Mouse (Mus musculus) cerebellum, adult 2 months (tissue): ENCODE measurements at regions not wholly inside any gene's neighbourhood (a gene's known extent, or its start where the extent isn't known, plus 50 kb on each side); places are given as distances from the start of the nearest gene placed in this dataset.
A peak's percentile ranks its signal among the peaks of the same experiment; 100 is the strongest.

Experiments
- DNase-seq, 2 experiments: peaks; one replicate each; pipeline ENCODE4 v3.0.0; 2021
- H3K27ac ChIP-seq: fragments of 200-500 bp; 2 replicates; pipeline ENCODE4 v1.5.1; 2012; ENCODE audit warnings: low read length, control low read depth, inconsistent platforms; ENCODE audit not compliant: insufficient read depth
- H3K27me3 ChIP-seq: fragments of 200-500 bp; 2 replicates; pipeline ENCODE4 v1.6.1; 2012; ENCODE audit warnings: inconsistent platforms, mild to moderate bottlenecking, low read length, moderate library complexity; ENCODE audit not compliant: control insufficient read depth, insufficient read depth
- H3K4me1 ChIP-seq: fragments of 200-500 bp; 2 replicates; pipeline ENCODE4 v1.6.1; 2011; ENCODE audit warnings: low read length; ENCODE audit not compliant: control insufficient read depth, insufficient read depth
- H3K4me3 ChIP-seq: fragments of 200-500 bp; replicated peaks from 2 replicates; pipeline ENCODE3; 2011; ENCODE audit warnings: mild to moderate bottlenecking, low read depth, low read length, control low read depth; ENCODE audit not compliant: insufficient read depth
- CTCF ChIP-seq: fragments of 200-500 bp; IDR thresholded peaks from 2 replicates; pipeline ENCODE4 v1.5.1; 2011; ENCODE audit warnings: low read depth, mild to moderate bottlenecking, control low read depth, low read length, moderate library complexity, borderline replicate concordance; ENCODE audit not compliant: insufficient read depth
- POLR2A ChIP-seq: fragments of 200-500 bp; IDR thresholded peaks from 2 replicates; pipeline ENCODE4 v1.6.1; 2011; ENCODE audit warnings: low read length, control low read depth, borderline replicate concordance; ENCODE audit not compliant: insufficient read depth
- WGBS: fragments of 180-500 bp; shearing (Covaris S2); methylation state at CpG from one replicate; pipeline ENCODE4 v1.1.7; 2018; 5-methylcytosine and 5-hydroxymethylcytosine counted together

DNA sequence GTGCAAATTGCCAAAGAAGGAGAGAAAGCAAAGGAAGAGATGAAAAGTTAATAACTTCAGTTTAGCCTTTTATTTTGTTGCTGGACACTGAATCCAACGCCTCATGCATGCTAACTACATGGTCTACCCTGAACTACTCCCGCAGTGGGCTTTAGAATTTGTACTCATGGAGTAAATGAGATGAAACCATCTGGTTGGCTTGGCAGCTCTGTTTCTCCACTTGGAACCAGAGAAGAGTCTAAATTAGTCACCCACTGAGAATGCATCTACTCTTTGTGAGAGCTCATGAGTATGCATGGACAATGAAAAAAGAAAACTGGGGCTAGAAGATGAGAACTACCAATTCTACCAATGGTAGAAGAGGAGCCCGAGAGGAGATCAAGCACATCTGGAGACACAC, 355.1 kb upstream of the 4930412O13Rik start:
- DNase-seq = peak in 1 of 2 experiments; percentile 19
- Histone ChIP-seq H3K4me1 (no peaks in the 10 kb centered on the region), H3K27ac (no peak overlapping the region), H3K27me3 (no peaks in the 10 kb centered on the region; the same call in 1 of the 2 replicates), H3K4me3 (no peak overlapping the region)
- TF ChIP-seq POLR2A (no peak), CTCF (no peak)
- 26% methylated on average over 3 of the region's 3 CpGs for WGBS

DNA sequence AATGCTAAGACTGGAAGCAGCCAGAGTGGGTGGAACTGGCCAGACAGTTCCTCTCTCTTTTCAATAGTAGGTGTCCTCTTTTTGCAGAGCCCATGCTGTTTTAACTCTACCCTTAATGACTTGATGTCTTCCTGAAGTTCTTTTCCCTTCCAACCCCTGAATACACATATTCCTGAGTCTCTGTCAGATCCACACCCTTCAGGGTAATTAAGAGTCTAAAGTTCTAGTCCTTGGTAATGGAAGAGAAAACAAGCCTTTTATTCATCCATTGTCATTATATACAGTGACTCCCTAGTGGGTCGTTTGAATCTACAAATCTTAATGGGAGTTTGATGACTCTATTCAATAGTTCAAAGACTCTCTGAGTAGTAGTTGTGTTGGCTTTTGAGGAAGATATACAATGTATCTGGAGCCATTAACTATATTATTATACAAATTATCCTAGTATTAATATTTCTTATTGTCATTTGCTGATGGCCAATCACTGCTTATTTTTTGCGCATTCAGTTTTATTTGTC, 345.9 kb upstream of the 4930412O13Rik start:
- TF ChIP-seq POLR2A = no peak
- TF ChIP-seq CTCF = no peak
- no peak overlapping the region for H3K27ac ChIP-seq
- DNase-seq = no peak
- H3K4me1 ChIP-seq = no peaks in the 10 kb centered on the region
- H3K27me3 ChIP-seq = no peaks in the 10 kb centered on the region
- no peak overlapping the region for H3K4me3 ChIP-seq
- 82% methylated on average over 2 of the region's 2 CpGs for WGBS

- TF ChIP-seq CTCF (no peak), POLR2A (no peak)
- H3K4me1 ChIP-seq = no peaks in the 10 kb centered on the region
- DNase-seq = no peak
- no peak overlapping the region for H3K27ac ChIP-seq
- H3K27me3 ChIP-seq = no peaks in the 10 kb centered on the region
- H3K4me3 ChIP-seq = no peak overlapping the region
- WGBS = 78% methylated on average over 10 of the region's 10 CpGs
Measured at GRCm38 (mm10) chr2:9547771-9548590, 333.1 kb upstream of the 4930412O13Rik start.

- Histone ChIP-seq H3K4me1 (no peaks in the 10 kb centered on the region), H3K27me3 (no peaks in the 10 kb centered on the region), H3K4me3 (no peak overlapping the region), H3K27ac (no peak overlapping the region)
- no peak for DNase-seq
- TF ChIP-seq CTCF = no peak
- TF ChIP-seq POLR2A = no peak
Measured at GRCm38 (mm10) chr2:9553313-9553712, 327.7 kb upstream of the 4930412O13Rik start.

GRCm38 (mm10) chr2:9564487-9565043, 316.5 kb upstream of the 4930412O13Rik start:
- H3K27me3 ChIP-seq = no peaks in the 10 kb centered on the region; the same call in 1 of the 2 replicates
- no peaks in the 10 kb centered on the region for H3K4me1 ChIP-seq
- no peak overlapping the region for H3K4me3 ChIP-seq
- no peak for DNase-seq
- WGBS = 87% methylated on average over 6 of the region's 6 CpGs
- H3K27ac ChIP-seq = no peak overlapping the region
- no peak for TF ChIP-seq POLR2A
- no peak for TF ChIP-seq CTCF

- TF ChIP-seq POLR2A (no peak), CTCF (no peak)
- H3K4me1 ChIP-seq = no peaks in the 10 kb centered on the region
- no peak overlapping the region for H3K27ac ChIP-seq
- DNase-seq = no peak
- H3K4me3 ChIP-seq = no peak overlapping the region
- H3K27me3 ChIP-seq = no peaks in the 10 kb centered on the region
- WGBS = 46% methylated on average over 4 of the region's 4 CpGs
Measured at GRCm38 (mm10) chr2:9569220-9569619, 311.8 kb upstream of the 4930412O13Rik start.

GRCm38 (mm10) chr2:9574196-9574595, 306.9 kb upstream of the 4930412O13Rik start:
- TF ChIP-seq POLR2A = no peak
- no peak for TF ChIP-seq CTCF
- DNase-seq = no peak
- WGBS = 44% methylated on average over 6 of the region's 6 CpGs
- no peaks in the 10 kb centered on the region for H3K27me3 ChIP-seq
- H3K4me3 ChIP-seq = no peak overlapping the region
- H3K27ac ChIP-seq = no peak overlapping the region
- no peaks in the 10 kb centered on the region for H3K4me1 ChIP-seq

DNA sequence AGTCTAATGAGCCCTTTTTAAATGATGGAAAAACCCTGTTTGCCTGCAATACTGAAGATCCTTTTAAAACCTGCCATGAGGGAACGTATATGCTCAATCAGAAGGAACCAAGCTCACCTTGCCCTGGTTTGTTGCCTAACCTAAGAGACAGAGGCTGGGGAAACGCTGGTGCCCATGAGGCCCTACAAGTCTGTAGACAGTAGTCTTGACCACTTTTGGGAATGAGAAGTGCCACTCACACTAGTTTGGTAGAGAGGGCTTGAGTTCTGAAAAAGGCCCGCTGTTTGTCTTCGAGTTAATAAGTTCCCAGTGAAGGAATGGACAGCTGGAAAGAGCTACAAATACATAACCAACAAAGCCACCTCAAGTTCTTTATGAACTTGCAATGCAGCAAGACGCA, 306.4 kb upstream of the 4930412O13Rik start:
- TF ChIP-seq POLR2A (no peak), CTCF (no peak)

More for the DNA sequence above, 306.4 kb upstream of the 4930412O13Rik start:
- Histone ChIP-seq H3K27ac (no peak overlapping the region), H3K4me1 (no peaks in the 10 kb centered on the region), H3K4me3 (no peak overlapping the region), H3K27me3 (no peaks in the 10 kb centered on the region)
- no peak for DNase-seq
- 95% methylated on average over 5 of the region's 5 CpGs for WGBS
